Mouse (Mus musculus) forebrain, embryonic 11.5 days (tissue): ENCODE data around the gene Msh5. TPM values are rescaled to one million over a fixed set of nuclear protein-coding genes. Genes with fewer than 3 reads are reported as not detected.

ENCODE experiments used
- ATAC-seq: fragments of 200-750 bp; cut with Nextera tagmentation; replicated peaks from 2 replicates; pipeline ENCODE4 v1.8.0; 2017; ENCODE audit warnings: moderate TSS enrichment; ENCODE audit not compliant: low FRiP score
- DNase-seq: peaks from one replicate; pipeline ENCODE4 v3.0.0-alpha.2; 2017; ENCODE audit warnings: low spot score
- H3K27ac ChIP-seq: fragments of 300-500 bp; sonication (generic); 2 replicates; pipeline ENCODE4 v1.5.1; 2014; ENCODE audit warnings: low read depth, low read length
- H3K27me3 ChIP-seq: fragments of 300-500 bp; sonication (generic); 2 replicates; pipeline ENCODE4 v1.6.1; 2014; ENCODE audit warnings: mild to moderate bottlenecking, low read length, mixed read lengths; ENCODE audit not compliant: control insufficient read depth, insufficient read depth
- H3K36me3 ChIP-seq: fragments of 300-500 bp; sonication (generic); 2 replicates; pipeline ENCODE4 v1.6.1; 2014; ENCODE audit warnings: mild to moderate bottlenecking, low read length, moderate library complexity, mixed read lengths; ENCODE audit not compliant: control insufficient read depth, insufficient read depth
- H3K4me1 ChIP-seq: fragments of 300-500 bp; sonication (generic); replicated peaks from 2 replicates; pipeline ENCODE4 v1.6.1; 2014; ENCODE audit warnings: low read length, mixed read lengths; ENCODE audit not compliant: control insufficient read depth, insufficient read depth
- H3K4me2 ChIP-seq: fragments of 300-500 bp; sonication (generic); 2 replicates; pipeline ENCODE4 v1.6.1; 2014; ENCODE audit warnings: low read depth, mild to moderate bottlenecking, low read length, moderate library complexity, mixed read lengths; ENCODE audit not compliant: severe bottlenecking
- H3K4me3 ChIP-seq: fragments of 300-500 bp; sonication (generic); 2 replicates; pipeline ENCODE4 v1.5.1; 2014; ENCODE audit warnings: low read depth, low read length
- H3K9ac ChIP-seq: fragments of 300-500 bp; sonication (generic); 2 replicates; pipeline ENCODE4 v1.6.1; 2014; ENCODE audit warnings: low read length
- H3K9me3 ChIP-seq: fragments of 300-500 bp; sonication (generic); 2 replicates; pipeline ENCODE4 v1.6.1; 2016; ENCODE audit warnings: low read length, mixed read lengths; ENCODE audit not compliant: control insufficient read depth
- whole genome bisulfite sequencing: fragments of 180-500 bp; shearing (Covaris S2); extraction: QIAGEN DNeasy Blood & Tissue Kit; methylation state at CpG from one replicate; pipeline ENCODE4 v1.1.7; 2014; 5-methylcytosine and 5-hydroxymethylcytosine counted together
- polyA plus RNA-seq: library from polyadenylated mRNA; unstranded; fragments of >200 nt; fragmentation: Nextera tagmentation; extraction: Ambion mirVana; gene quantifications from 2 replicates; pipeline ENCODE4 v1.2.1, GENCODE M21; 2014

Msh5 gene
- polyA plus RNA-seq, 1 experiment from 2014 or later: 7.9 TPM

DNA sequence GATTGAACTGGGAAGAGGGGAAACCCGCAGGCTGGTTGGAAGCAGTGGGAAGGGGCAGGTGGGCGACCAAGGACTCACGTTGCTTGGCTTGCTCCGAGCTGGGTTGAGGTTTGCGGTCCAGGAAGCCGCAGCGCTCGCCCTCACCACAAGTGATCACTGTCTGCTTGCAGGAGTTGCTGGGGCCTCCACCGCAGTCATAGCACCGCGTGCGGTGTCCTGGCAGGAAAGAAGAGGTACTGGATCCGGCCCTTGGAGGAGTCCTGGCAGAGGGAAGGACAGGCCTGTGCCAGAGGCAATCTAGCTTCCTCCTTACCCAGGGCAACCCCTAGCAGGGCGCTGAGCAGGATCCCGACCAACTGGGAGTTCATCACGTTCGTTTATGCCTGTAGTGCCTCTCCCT, 27.6 kb upstream of the Msh5 start:
- Histone ChIP-seq H3K9ac (no peak overlapping the region), H3K27ac (no peak overlapping the region), H3K4me2 (no peak overlapping the region), H3K4me3 (no peak overlapping the region), H3K9me3 (no peaks in the 10 kb centered on the region), H3K36me3 (no peaks in the 10 kb centered on the region), H3K4me1 (peaks cover 11% of the 10 kb centered on the region; the same call in 1 of the 2 replicates), H3K27me3 (no peaks in the 10 kb centered on the region)
- WGBS: 58% methylated on average over 17 of the region's 17 CpGs
- DNase-seq: no peak
- no peak for ATAC-seq

DNA sequence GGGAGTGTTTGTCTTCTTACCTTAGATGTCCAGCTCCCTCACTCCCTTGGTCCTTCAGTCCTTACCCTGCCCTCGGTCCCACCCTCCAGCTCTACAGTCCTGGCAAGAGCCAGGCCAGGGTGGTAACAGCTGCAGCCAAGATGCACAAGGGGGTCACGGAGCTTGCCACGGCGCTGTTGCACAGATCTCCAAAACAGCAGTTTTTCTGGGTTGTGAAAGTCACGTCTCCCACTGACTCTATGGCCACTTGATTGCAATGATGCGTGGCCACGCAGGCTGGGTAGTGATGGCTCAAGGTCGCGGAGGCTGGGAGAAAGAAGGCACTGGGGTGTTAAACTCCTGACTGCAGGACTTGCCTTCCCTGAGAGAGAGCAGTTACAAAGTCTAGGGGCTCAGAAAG, 24.9 kb upstream of the Msh5 start:
- no peak overlapping the region for H3K4me2 ChIP-seq
- H3K9me3 ChIP-seq: no peaks in the 10 kb centered on the region
- no peaks in the 10 kb centered on the region for H3K36me3 ChIP-seq
- no peak for DNase-seq
- H3K4me1 ChIP-seq: peaks cover 4% of the 10 kb centered on the region; the same call in 1 of the 2 replicates
- H3K4me3 ChIP-seq: no peak overlapping the region
- ATAC-seq: no peak
- H3K27me3 ChIP-seq: peaks cover 2% of the 10 kb centered on the region; the same call in 1 of the 2 replicates
- no peak overlapping the region for H3K9ac ChIP-seq
- no peak overlapping the region for H3K27ac ChIP-seq
- 87% methylated on average over 9 of the region's 9 CpGs for WGBS

DNA sequence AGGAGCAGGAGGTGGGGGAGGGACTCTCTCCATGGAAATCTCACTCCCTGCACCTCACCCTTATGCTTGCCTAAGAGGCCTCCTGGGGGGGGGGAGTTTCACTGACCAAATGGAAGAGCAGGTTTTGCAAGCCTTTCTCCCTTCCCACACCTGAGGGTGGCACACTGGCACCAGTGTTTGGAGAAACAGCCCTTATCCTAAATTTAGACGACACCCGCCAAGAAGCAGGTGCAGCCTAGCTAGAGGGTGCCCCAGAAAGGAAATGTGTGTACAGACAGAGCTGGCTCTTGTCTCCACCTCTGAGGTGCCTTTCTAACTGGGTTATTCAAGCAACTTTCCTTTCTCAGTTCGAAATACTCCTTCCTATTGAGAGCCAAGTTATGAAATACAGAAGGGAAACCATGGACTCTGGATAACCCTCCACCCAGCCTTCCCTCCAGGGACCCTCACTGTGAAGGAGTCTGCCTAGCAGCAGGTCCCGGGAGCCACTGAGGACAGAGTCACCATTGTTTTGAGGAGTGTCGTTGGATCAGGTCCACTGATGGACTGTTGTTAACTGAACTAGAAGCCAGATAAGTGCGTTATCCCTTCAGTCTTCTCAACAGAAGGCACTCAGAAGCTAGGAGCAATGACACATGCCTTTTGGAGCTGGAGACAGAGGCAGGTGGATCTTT, 24.1 kb upstream of the Msh5 start:
- Histone ChIP-seq H3K9me3 (no peaks in the 10 kb centered on the region), H3K9ac (no peak overlapping the region), H3K36me3 (no peaks in the 10 kb centered on the region), H3K4me3 (no peak overlapping the region), H3K27ac (no peak overlapping the region), H3K27me3 (peaks cover 9% of the 10 kb centered on the region), H3K4me2 (no peak overlapping the region), H3K4me1 (no peaks in the 10 kb centered on the region; the same call in 1 of the 2 replicates)
- ATAC-seq (no peak), DNase-seq (no peak)
- 63% methylated on average over 6 of the region's 6 CpGs for WGBS

DNA sequence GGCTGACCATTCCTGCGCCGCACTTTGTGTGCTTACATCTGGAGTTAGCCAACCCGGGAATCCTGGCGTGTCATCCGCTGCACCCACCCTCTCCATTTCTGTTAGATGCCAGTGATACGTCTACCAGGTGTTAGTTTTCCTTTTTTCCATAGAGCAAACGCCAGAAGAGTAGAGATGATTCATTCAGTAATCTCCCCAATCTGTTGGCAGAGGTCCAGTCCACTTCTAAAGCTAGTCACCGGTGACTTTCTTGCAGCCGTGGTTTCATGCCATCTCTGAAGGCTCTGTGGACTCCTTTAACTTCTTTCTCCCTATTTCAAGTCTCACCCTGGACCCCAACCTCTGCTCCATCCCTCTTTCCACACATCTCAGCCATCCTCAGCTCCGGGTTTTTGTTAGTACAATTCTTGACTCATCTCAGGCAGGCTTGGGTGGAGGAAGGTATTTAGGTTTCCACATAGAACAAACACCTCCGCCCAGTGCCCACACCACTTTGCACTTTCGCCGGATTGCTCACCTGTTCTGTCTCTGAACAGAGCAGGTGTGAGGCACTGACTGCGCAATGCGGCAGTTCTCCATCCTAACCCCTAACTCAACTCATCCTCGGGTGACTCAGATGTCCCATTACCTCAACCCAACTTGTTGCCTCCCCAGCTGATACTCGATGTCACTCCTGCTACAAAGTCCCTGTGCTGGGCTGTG, 21.8 kb upstream of the Msh5 start:
- H3K27me3 ChIP-seq: peaks cover 14% of the 10 kb centered on the region
- no peak for ATAC-seq
- DNase-seq: no peak
- H3K9ac ChIP-seq: no peak overlapping the region
- no peaks in the 10 kb centered on the region for H3K36me3 ChIP-seq
- H3K9me3 ChIP-seq: no peaks in the 10 kb centered on the region
- H3K27ac ChIP-seq: no peak overlapping the region
- peaks cover 6% of the 10 kb centered on the region; the same call in 1 of the 2 replicates for H3K4me1 ChIP-seq
- no peak overlapping the region for H3K4me2 ChIP-seq
- WGBS: 88% methylated on average over 17 of the region's 17 CpGs
- no peak overlapping the region for H3K4me3 ChIP-seq

DNA sequence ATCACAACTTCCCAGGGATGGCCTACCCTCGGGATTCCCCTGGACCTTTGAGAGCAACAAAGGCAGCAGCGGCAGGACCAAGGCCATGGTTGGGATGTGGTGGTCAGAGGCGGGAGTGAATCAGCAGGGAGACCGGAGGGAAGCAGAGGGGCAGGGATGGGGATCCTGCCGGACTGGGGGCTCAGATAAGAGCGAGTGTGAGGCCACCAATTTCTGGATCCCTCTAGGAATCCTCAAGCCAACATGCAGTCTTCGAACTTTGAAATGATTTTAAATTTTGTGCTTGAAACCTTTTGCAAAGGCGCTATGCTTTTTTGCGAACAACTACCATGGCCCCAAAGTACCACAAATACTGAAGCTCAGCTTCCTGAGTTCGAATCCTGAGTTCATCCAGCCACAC, 19.5 kb upstream of the Msh5 start, which contains the start of gene Mpig6b:
Mpig6b (minus strand) TSS at position 101 of the 400 bp plus-strand sequence.
- Histone ChIP-seq H3K27ac (no peak within 1 kb of the TSS), H3K9ac (peak within 1 kb of the TSS; percentile 48), H3K4me1 (peaks cover 6% of the 10 kb centered on the region; the same call in 1 of the 2 replicates), H3K27me3 (peaks cover 14% of the 10 kb centered on the region), H3K4me2 (peak within 1 kb of the TSS; percentile 37), H3K36me3 (peaks cover 6% of the 10 kb centered on the region; the same call in 1 of the 2 replicates), H3K4me3 (peak within 1 kb of the TSS; percentile 6), H3K9me3 (no peaks in the 10 kb centered on the region)
- ATAC-seq (no peak), DNase-seq (no peak)
- 44% methylated on average over 10 of the region's 10 CpGs for WGBS

DNA sequence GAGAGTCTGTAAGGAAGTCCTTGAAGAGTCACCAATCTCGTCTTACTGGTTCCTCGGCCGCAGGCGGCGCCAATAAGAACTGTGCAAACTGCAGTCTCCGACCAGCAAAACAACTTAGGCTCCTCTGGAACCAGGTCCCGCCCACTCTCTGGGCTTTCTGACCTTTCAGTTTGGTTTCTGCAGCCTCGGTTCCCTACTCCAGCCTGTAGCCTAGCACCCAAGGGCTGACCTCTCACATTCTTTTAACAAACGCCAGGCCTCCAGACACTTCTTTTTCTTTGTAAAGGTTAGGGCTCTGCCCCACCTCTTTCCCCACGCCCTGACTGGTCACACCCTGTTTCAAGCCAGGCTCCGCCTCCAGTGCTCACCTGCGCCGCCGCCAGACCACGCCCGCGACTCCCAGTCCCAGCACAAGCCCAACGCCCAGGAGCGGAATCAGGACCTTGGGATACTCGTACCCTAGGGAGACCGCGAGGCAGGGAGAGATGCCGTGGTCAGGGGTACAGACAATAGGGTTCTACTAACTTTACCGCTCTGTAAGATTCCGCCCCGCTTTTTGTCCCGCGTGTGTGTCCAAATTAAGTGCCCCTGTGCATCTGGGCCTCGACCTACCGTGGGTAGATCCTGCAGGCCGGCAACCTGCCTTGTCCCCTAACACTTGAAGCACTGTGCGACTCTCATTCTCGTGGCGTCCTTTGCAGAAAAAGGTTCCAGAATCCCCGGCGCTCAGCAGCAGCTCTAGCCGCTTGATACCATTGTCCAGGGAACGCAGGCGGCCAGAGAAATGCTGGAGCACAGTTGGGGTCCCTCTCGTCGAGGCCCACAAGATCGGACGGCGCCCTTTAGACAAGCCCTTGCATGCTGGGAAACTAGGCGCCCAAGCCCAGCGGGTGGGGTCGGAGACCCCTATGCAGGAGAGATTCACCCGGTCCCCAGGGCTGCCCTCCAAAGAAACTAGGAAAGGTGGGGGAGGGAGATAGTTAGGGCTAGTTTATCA, 18.7 kb upstream of the Msh5 start, which contains the start of gene Ly6g6c:
Ly6g6c (plus strand) TSS at position 438 of the 997 bp plus-strand sequence.
- WGBS: under 1% methylated on average over 48 of the region's 48 CpGs
- Histone ChIP-seq H3K9me3 (no peaks in the 10 kb centered on the region), H3K4me1 (peaks cover 13% of the 10 kb centered on the region), H3K36me3 (peaks cover 7% of the 10 kb centered on the region; the same call in 1 of the 2 replicates), H3K9ac (peak within 1 kb of the TSS; percentile 48), H3K4me2 (peak within 1 kb of the TSS; percentile 37), H3K27me3 (peaks cover 14% of the 10 kb centered on the region), H3K4me3 (peak within 1 kb of the TSS; percentile 6), H3K27ac (no peak within 1 kb of the TSS)
- no peak for ATAC-seq
- DNase-seq: peak; percentile 67

DNA sequence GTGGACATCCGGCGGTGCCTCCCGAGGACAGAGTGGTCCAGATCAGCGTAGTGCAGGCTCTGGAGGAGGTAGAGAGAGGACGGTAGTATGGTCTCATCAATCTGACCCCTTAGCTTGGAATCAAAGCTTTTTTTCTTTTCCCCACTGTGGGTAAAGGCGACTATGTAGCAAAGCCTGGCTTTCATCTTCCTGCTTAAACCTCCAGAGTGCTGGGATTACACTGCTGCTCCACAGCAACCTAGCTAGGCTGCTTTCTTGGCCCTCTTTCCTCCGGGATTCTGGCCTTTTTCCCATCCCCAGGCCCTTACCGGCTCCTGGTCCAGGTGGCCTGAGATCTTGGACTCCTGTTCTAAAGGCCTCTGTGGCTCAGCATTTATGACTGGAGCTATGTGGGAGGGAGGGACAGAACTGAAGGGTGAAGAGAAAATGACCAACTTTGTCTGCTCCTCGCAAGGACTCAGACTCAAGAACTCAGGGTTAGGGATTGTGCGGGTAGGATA, 17.9 kb upstream of the Msh5 start:
- Histone ChIP-seq H3K4me1 (peaks cover 14% of the 10 kb centered on the region), H3K9me3 (no peaks in the 10 kb centered on the region), H3K4me2 (peak overlapping the region; percentile 37; the same call in 1 of the 2 replicates), H3K4me3 (no peak overlapping the region), H3K36me3 (peaks cover 7% of the 10 kb centered on the region; the same call in 1 of the 2 replicates), H3K9ac (no peak overlapping the region), H3K27me3 (peaks cover 14% of the 10 kb centered on the region), H3K27ac (no peak overlapping the region)
- ATAC-seq (no peak), DNase-seq (no peak)
- WGBS: 34% methylated on average over 10 of the region's 10 CpGs

DNA sequence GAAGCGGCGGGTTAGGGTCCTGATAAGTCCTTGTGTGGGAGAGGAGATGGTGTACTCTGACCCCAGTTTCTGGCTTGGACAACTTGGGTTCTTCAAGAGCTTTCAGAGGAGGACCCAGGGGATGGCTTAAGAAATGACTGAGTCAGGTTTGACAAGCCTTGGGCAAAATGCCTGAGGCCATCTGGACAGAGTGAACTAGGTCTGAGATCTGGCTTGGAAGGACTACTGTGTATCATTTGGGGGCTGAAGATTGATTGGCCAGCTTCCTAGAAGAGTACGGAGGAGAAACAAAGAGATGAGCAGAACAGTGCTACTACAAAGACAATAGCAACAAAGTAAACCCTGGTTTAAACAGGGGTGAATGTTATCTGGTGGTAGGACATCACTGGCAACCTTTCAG, 16.9 kb upstream of the Msh5 start:
- DNase-seq (no peak), ATAC-seq (no peak)
- peaks cover 7% of the 10 kb centered on the region; the same call in 1 of the 2 replicates for H3K36me3 ChIP-seq
- no peak overlapping the region for H3K9ac ChIP-seq
- H3K4me3 ChIP-seq: no peak overlapping the region
- no peaks in the 10 kb centered on the region for H3K9me3 ChIP-seq
- H3K4me2 ChIP-seq: no peak overlapping the region
- peaks cover 17% of the 10 kb centered on the region for H3K4me1 ChIP-seq
- no peak overlapping the region for H3K27ac ChIP-seq
- 93% methylated on average over 3 of the region's 3 CpGs for WGBS
- H3K27me3 ChIP-seq: peaks cover 14% of the 10 kb centered on the region
